Mouse (Mus musculus) WW6 (cell line): ENCODE results near the gene Pcyt2.

ENCODE experiments used
- DNase-seq: peaks from one replicate; pipeline ENCODE4 v3.0.0-alpha.2; 2013; ENCODE audit warnings: low read depth, low spot score

Pcyt2 gene

DNA sequence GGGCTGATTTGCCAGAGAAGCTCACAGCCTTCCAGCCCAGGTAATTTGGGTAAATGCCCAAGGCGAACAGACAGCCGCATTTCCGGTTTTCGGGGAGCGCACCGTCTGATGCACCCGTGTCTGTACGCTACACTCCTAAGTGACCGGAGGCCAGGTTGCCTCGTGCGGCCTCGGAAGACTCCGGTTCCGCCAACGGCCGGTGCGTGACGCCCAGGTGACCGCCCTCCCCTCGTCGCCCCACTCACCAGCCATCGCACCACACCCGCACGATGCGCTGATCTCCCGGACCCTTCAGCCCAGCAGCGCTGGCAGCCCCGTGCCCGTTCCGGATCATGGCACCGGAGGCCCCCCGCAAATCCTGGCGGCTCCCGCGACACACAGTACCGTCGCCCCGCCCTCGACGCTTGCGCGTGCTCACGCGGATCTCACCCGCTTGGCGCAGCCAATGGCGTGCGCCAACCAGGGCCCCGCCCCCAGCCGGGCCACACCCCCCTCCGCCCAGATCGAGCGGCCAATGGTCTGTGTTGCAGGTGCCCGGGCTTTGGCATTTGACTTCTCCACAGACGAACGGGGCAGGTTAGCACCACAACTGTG lies at the start of gene Pcyt2:
Gene Pcyt2 (minus strand): TSS at position 418 of the 594 bp plus-strand sequence.
- DNase-seq, result peak; percentile 96

GRCm38 (mm10) chr11:120666617-120667016 lies 48.9 kb upstream of the Pcyt2 start:
- DNase-seq, result no peak

DNA sequence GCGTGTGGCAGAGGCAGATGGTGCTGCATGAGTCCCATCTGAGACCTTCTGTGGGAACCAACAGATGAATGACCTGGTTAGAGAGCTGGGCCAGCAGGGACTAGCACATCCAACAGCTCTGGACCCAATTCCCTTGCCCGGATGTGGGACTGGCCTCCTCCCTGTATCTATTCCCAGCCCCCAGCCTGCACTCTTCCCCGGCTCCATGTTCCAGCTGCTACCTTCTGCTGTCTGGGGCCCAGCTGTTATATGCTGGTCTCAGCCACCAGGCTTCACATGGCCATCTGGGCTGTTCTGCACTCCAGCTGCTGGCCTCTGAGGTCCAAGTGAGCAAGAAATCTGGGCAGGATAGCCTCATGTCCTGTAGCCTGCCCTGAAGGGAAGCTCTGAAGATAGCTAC lies 47.7 kb upstream of the Pcyt2 start:
- no peak for DNase-seq

DNA sequence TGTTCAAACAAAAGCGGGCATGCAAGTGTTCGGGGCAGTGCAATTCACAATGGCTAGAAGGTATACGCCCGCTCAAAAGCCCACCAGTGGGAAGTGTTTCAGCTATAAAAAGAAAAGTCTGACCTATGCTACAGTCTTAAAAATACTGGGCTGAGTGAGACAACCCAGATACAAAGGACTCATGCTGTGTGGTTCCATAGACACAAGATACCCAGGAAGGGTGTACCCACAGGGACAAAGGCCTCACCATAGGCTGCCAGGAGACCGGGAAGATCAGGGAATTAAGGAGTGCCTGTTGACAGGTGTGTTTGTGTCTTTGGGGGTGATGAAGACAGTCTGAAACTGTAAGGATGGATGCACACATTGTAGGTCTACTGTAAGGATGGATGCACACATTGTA lies 46.0 kb upstream of the Pcyt2 start:
- DNase-seq, result no peak

DNA sequence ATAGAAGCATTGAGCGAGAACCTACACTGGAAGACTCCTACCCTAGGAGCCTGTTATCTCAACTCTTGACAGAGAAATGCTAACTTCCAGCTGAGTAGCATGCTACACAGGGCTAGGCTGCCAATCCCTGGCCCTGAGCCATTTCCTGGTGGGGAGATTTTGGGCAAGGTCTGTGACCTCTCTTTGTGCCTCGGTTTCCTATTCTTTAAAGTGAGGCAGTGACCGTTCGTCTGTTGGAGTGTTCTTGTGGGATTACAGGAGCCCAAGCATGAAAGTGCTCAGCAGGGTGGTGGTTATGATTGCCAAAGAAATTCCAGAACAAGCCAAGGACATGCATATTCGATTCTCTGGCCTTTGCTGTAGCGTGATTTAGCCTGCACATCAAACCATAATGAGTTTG lies 45.0 kb upstream of the Pcyt2 start:
- no peak for DNase-seq

GRCm38 (mm10) chr11:120661076-120661460 lies 43.3 kb upstream of the Pcyt2 start, which contains the start of gene Notum:
Gene Notum (minus strand): TSS chr11:120661175.
- DNase-seq, result no peak

GRCm38 (mm10) chr11:120660301-120661075 lies 42.8 kb upstream of the Pcyt2 start:
- no peak for DNase-seq

DNA sequence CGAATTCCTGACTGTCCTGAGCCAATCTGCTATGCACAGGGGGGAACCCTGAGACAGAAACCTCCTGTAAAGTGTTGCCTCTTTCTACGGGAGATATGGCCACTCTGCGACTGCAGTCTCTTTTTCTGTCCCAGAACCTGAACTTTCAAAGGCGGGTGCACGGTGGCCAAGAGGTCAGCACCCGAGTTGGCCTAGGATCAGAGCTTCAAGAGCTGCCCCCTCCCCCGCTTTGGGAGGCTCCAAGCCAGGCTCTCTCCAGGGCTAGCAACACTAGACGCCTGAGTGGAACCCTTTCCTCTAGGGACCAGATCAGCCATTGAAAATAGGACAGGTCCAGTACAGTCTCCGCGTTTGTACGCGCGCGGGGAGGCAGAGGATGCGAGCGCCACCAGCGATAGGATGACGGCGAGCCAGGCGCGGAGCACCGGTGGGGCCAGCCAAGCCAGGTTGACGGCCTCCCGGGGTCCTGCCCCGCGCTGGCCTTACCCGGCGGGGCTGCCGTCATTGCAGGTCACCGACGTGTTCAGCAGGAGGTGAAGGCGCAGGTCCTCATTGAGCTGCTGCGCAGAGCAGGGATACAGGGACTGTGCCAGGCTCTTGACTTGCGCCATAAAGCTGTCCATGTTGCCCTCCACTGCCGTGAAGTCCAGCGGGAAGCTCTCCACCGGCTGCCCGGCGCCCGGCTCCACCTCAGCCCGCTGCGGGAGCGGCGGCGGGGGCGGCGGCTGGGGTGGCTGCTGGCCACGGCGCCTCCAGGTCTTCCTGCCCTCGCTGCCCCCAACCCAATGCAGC lies 42.0 kb upstream of the Pcyt2 start:
- DNase-seq, result no peak

- peak; percentile 86 for DNase-seq
Observed at GRCm38 (mm10) chr11:120658876-120659410, 41.2 kb upstream of the Pcyt2 start.

- DNase-seq, result no peak
Observed at GRCm38 (mm10) chr11:120657301-120657700, 39.6 kb upstream of the Pcyt2 start.

DNA sequence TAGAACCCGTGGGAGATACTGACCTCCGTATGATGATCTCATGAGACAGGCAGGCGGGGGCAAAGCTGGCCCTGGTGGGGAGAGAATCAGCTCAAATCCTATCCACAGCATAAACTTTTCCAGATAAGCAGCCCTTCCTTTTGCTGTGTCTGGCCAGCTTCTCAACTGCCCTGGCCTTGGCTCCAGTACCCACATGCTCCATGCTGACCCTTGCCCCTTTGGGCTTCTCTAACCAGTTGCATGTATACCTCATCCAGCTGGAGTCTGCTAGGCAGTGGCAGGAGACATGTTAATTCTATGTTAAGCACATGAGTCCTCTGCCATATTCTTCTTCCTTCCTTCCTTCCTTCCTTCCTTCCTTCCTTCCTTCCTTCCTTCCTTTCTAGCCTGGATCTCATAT lies 37.0 kb upstream of the Pcyt2 start:
- no peak for DNase-seq

GRCm38 (mm10) chr11:120651872-120652271 lies 34.1 kb upstream of the Pcyt2 start:
- no peak for DNase-seq

DNA sequence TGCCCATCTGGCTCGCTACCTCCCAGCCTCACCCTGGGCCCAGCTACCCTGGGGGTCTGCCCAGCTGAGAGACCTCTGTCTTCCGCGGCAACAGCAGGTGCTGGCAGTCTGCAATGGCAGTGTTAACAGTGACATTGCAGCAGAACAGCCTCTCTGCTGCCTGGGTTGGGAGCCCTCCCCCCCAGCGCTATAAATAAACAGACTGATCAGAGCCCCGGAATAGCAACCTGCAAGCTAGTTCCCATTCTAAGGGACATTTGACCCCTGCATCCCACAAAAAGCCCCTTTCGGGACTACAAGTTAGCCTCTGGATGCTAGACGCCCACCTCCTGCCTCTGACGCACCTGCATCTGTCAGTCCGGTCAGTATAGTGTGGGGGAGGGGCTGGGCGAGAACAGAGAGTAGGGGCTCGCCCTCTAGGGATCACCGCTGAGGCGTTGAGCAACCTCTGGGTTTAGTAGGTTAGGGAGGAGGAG lies 30.3 kb upstream of the Pcyt2 start, which contains the start of gene Myadml2:
Gene Myadml2 (minus strand): TSS at position 158 of the 476 bp plus-strand sequence.
- DNase-seq, result peak; percentile 75

DNA sequence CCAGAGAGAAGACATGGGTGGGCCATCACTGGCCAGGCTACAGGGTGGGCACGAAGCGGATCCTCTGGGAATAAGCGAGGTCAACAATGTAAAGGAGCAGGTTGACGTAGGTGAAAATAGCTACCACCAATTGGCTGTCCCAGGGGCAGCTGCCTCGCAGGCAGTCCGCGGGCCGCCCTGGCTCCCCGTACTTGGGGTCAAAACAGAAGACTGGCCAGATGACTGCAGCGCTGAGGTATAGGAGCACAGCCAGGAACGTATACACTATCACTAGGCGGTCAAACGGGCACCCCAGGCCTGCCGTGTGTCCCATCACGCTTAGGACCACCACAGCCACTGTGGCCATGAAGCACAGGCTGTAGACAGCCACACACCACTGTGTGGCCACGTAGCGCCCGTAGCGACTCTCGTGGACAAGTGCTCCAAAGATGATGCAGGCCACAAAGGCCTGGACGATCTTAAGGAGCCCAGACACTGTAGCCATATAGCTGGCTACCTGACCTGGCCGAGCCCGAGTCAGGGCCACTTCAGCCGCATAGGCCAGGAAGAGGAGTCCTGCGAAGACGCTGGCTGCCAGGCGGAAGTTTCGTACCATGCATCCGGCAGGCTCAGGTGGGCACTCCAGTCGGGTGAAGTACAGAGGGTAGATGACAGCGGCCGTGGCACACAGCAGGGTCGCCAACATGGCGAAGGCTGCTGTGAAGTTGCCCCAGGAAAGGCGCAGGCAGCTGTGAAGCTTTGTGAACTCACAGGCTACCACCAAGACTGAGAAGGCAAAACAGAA lies 29.5 kb upstream of the Pcyt2 start:
- no peak for DNase-seq

DNA sequence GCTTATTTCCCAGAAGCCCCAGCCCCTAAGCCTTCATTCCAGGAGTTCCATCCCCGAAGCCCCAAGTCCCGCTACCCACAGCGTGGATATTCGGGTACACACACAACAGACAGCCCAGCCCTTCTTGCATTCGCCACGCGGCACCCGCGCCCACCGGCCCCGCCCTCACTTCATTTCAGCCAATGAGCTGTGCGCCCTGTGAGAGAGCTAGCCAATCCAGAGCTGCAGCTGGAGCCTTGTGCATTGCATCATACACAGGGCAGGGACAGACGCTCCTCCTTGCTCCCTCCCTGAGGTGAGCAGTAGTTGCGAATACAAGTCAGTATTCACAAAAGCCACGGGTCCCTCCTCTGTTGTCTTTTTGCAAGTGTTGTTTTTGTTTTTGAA lies 25.9 kb upstream of the Pcyt2 start, which contains the start of gene Pycr1:
Gene Pycr1 (minus strand): TSS at position 169 of the 387 bp plus-strand sequence.
- DNase-seq, result peak; percentile 90

DNA sequence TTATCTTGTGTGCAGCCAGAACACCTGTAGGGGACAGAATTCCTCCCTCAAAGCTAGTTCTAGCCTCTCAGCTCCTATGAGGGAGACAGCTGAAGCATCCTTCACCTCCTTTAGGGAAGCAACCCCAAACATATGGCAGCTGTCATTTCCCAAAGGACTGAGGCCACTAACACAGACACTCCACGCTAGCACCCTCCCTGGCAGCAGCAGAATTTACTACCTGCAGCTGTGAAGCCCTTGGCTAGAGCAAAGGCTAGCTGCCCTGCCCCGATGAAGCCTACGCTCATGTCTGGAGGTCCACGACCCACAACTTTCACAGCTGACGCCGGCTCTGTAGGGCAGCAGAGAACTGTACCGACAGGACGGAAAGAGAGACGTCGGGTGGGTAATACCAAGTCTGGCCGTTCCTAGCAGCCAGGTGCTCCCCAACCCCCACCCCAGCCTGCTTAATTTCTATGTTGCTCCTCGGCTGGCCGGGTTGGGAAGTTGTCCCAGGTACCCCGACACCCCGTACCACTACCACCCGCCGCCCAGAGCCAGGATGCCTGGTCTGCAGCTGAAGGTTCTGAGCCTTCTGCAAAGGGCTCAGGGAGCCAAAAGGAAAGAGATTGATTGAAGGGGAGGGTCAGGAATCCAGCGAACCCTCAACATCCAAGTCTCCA lies 25.3 kb upstream of the Pcyt2 start:
- DNase-seq, result no peak

GRCm38 (mm10) chr11:120641869-120642268 lies 24.1 kb upstream of the Pcyt2 start:
- no peak for DNase-seq

GRCm38 (mm10) chr11:120641255-120641654 lies 23.5 kb upstream of the Pcyt2 start:
- no peak for DNase-seq

DNA sequence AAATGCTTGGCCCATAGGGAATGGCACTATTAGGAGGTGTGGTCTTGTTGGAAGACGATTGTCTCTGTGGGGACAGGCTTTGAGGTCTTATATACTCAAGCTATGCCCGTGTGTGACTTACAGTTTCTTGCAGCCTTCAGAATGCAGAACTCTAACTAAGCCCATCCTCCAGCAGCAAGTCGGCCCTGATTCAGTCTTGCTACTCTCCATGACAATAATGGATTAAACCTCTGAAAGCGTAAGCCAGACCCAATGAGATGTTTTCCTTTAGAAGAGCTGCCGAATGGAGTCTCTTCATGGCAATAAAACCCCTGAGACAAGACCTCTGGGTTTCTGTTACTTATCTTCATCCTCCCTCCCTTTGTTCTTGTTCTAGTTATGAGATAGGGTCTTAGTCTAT lies 17.1 kb upstream of the Pcyt2 start:
- no peak for DNase-seq

- DNase-seq, result peak; percentile 98
Observed at GRCm38 (mm10) chr11:120633520-120634343, 16.0 kb upstream of the Pcyt2 start, which contains the start of gene Mafg. Gene Mafg (minus strand): TSS chr11:120633600.
